9 mouse cellular contexts compared by ENCODE assay signal in genomic region chr2:79429108-79429507, GRCm38 (mm10). TPM values are rescaled to one million over a fixed set of nuclear protein-coding genes. Genes with fewer than 3 reads are reported as not detected.
A peak's percentile ranks its signal among the peaks of the same experiment; 100 is the strongest.
DNase-seq lines count a peak whose midpoint lies in the region; ATAC-seq and TF ChIP-seq lines count a peak whose summit lies in the region.
"Had no signal": no experiment of that assay in that cellular context is flagged by ENCODE, and none has a peak within 500 bp of the region (broad histone marks: within the 10 kb centered on the region; RNA-seq: fewer than 3 reads in every experiment).

No protein-coding gene starts in this region.

- no peaks in the 10 kb centered on the region for H3K4me1 ChIP-seq in ES-Bruce4 (ENCODE audit: control insufficient read depth, insufficient read depth, low read length)
- H3K4me1 ChIP-seq in hindbrain, embryonic 12.5 days = peaks cover 14% of the 10 kb centered on the region

- intact Hi-C loops in gastrocnemius, adult 2 months (cut with DNase I) = no loop called here
- intact Hi-C loops in gastrocnemius, postnatal 14 days (cut with DNase I; ENCODE audit: low total_unique reads) = no loop called here

- TF ChIP-seq CTCF in gastrocnemius, adult 2 months (IDR thresholded peaks at IDR 0.05) = no peak
- no peak for TF ChIP-seq CTCF in ES-Bruce4 (IDR thresholded peaks at IDR 0.05; ENCODE audit: low read depth, low read length)

- 7% methylated on average over 7 of the region's 7 CpGs for WGBS in hindbrain, embryonic 12.5 days

- no peak for TF ChIP-seq POLR2A in ES-Bruce4 (IDR thresholded peaks at IDR 0.05; ENCODE audit: insufficient read depth, low read length)

- peak; percentile 54; the same call in 1 of the 2 replicates for ATAC-seq in hindbrain, embryonic 12.5 days (ENCODE audit: low FRiP score)
- 0 out of 2 replicates have a peak, but pooled peaks have one; percentile 0 for ATAC-seq in megakaryocyte, adult 5-6 weeks (ENCODE audit: poor library complexity, severe bottlenecking)

- H3K36me3 ChIP-seq in ES-Bruce4 (ENCODE audit: control insufficient read depth, insufficient read depth, low read length, poor library complexity, severe bottlenecking) = no peaks in the 10 kb centered on the region
- H3K36me3 ChIP-seq in hindbrain, embryonic 12.5 days = no peaks in the 10 kb centered on the region

- H3K4me2 ChIP-seq in hindbrain, embryonic 12.5 days (replicated peaks) = peak overlapping the region; percentile 93

- H3K27me3 ChIP-seq in ES-Bruce4 (ENCODE audit: control insufficient read depth, insufficient read depth, low read length, poor library complexity, severe bottlenecking) = no peaks in the 10 kb centered on the region
- no peaks in the 10 kb centered on the region for H3K27me3 ChIP-seq in hindbrain, embryonic 12.5 days

- no peak overlapping the region for H3K27ac ChIP-seq in gastrocnemius, adult 2 months
- H3K27ac ChIP-seq in ES-Bruce4 (ENCODE audit: insufficient read depth, low read length) = no peak overlapping the region
- no peak overlapping the region for H3K27ac ChIP-seq in hindbrain, embryonic 12.5 days

- H3K9me3 ChIP-seq in ES-Bruce4 (replicated peaks; ENCODE audit: control insufficient read depth, insufficient read depth, low read length, poor library complexity, severe bottlenecking) = 0 out of 2 replicates have a peak, but pooled peaks cover 4% of the 10 kb centered on the region
- no peaks in the 10 kb centered on the region for H3K9me3 ChIP-seq in hindbrain, embryonic 12.5 days (replicated peaks)

- peak overlapping the region; percentile 70 for H3K4me3 ChIP-seq in gastrocnemius, adult 2 months
- peak overlapping the region; percentile 55; the same call in 1 of the 2 replicates for H3K4me3 ChIP-seq in ES-Bruce4 (ENCODE audit: low read depth, low read length)
- peak overlapping the region; percentile 43 for H3K4me3 ChIP-seq in hindbrain, embryonic 12.5 days

- H3K9ac ChIP-seq in ES-Bruce4 (ENCODE audit: low read depth, poor library complexity, severe bottlenecking) = 0 out of 2 replicates have a peak overlapping the region, but pooled peaks have one; percentile 29
- H3K9ac ChIP-seq in hindbrain, embryonic 12.5 days = peak overlapping the region; percentile 41; the same call in 1 of the 2 replicates

- no peak for DNase-seq in gastrocnemius, adult 2 months
- no peak for DNase-seq in gastrocnemius, postnatal 14 days
- no peak for DNase-seq in spleen, postnatal 10 days (ENCODE audit: low spot score in 2 of 2)
- no peak for DNase-seq in ovary, postnatal 14 days (ENCODE audit: low spot score)
- no peak for DNase-seq in kidney, postnatal 4 days

- TF ChIP-seq EP300 in ES-Bruce4 (IDR thresholded peaks at IDR 0.05; ENCODE audit: insufficient read depth, low read depth, low read length) = no peak

RNA-seq across cellular contexts. Expression of gene Neurod1, which starts 27.4 kb away (rescaled TPM):
- total RNA-seq in gastrocnemius, adult 2 months (2021) = not detected
- under 1 TPM in 1 of 2 experiments, not detected in 1; 0.10 TPM for total RNA-seq in gastrocnemius, postnatal 14 days (2021)
- polyA plus RNA-seq in ES-Bruce4 (2011; ENCODE audit: insufficient read depth, insufficient read length, low read depth, missing spikeins) = 3.1 and 3.4 TPM in 2 replicates
- 25.3 and 30.4 TPM in 2 replicates for polyA plus RNA-seq in hindbrain, embryonic 12.5 days (2016; fragmentation: Nextera tagmentation; extraction: Ambion mirVana)
- total RNA-seq in megakaryocyte, adult 5-6 weeks (2015) = not detected in 2 replicates
- not detected in 2 replicates for total RNA-seq in megakaryocyte, adult 5-6 weeks (2017)
- polyA plus RNA-seq: lung, adult 2 months had no signal

RNA-seq across cellular contexts. Expression of gene Cerkl, which starts 27.5 kb away (rescaled TPM):
- under 1 TPM; 0.23 to 0.36 TPM for total RNA-seq in gastrocnemius, adult 2 months (2021)
- total RNA-seq in gastrocnemius, postnatal 14 days (2021) = under 1 TPM; 0.25 to 0.33 TPM
- polyA plus RNA-seq in ES-Bruce4 (2011; ENCODE audit: insufficient read depth, insufficient read length, low read depth, missing spikeins) = 1.5 and 1.8 TPM in 2 replicates
- 3.6 and 4.1 TPM in 2 replicates for polyA plus RNA-seq in hindbrain, embryonic 12.5 days (2016; fragmentation: Nextera tagmentation; extraction: Ambion mirVana)
- 3.4 and 3.9 TPM in 2 replicates for total RNA-seq in megakaryocyte, adult 5-6 weeks (2015)
- total RNA-seq in megakaryocyte, adult 5-6 weeks (2017) = 6.1 and 12.8 TPM in 2 replicates
